Mouse (Mus musculus): Measurements from ENCODE around the gene Cry2.
A peak's percentile ranks its signal among the peaks of the same experiment; 100 is the strongest.

Gene Cry2

GRCm38 (mm10) chr2:92386821-92387570 lies 46.8 kb downstream of the Cry2 start:
- peak; percentile 55 for DNase-seq

DNA sequence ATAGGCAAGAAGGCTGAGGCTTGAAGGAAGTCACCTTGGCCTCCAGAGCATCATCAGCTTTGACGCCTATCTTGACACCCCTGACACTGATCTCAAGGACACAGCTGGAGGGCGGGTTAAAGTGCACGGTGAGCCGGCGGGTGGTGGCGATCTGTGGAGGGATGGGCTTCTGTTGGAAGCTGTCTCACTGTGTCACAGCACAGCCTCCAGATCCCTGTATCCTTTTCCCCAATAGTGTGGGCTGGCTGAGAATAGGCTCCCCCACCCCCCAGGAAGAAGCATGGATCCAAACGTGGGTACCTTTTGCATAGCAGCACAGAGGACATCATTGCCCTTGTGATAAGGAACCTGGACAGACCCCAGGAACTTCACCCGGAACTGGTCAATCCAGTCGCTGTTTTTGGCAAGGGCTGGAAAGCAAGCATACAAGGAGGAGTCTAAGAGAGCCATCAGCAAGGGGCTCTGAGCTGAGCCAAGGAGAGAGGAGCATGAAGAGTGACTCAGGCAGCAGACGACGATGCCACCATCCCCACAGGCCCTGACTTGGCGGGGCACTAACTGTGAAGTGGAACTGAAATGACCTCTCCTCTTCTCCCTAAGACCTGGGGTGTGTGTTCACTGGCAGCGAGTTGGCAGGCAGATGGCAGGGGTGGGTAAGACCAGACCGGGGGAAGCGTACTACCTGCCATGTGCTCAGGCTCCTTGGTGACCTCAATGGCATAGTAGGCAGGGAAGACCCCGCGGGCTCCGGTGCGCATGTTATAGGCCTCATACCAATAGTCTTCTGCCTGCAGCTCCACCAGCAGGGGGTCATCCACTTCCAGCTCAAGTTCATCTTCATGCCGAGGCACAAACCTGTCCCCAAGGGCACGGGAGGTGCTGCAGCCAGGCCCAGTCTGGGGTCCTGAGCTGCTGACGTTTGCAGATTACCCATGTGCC lies 48.5 kb downstream of the Cry2 start:
- DNase-seq, result peak; percentile 68

DNA sequence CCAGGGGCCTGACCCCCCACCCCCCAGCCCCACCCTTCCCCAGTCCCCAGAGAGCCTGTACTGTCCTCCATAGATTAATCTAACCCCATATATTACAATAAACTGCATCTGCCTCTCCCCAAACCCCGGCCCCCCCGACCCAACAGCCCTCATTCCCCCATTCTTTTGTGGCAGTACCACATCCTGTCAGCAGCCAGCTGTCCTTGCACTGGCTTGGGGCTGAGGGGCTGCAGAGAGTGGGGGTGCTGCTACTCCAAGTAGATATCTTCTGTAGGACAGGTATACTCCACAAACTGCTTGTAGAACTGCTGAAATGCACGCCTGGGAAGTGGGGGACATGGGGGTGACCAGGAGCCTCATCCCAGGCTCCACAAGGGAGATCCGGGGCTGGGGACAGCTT lies 49.7 kb downstream of the Cry2 start:
- DNase-seq, result peak; percentile 30

DNA sequence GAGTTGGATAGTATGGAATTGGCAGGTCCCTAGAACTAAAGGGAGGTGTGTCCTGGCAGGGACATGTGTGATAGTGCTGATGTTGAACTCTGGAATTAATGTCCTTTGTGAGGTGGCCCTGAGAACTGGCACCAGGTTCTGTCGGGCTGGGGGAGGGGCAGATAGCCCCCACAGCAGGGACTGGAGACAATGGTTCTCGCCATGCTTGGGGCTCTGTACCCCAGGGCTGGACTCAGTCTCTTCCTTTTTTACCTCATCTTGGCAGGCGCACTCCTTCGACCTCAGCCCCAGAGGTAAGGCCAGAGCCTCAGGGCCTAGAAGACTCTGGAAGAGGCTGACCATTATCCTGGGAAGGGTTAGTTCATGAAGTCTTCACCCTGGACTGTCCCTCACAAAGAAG lies 51.1 kb downstream of the Cry2 start:
- DNase-seq, result peak; percentile 63

DNA sequence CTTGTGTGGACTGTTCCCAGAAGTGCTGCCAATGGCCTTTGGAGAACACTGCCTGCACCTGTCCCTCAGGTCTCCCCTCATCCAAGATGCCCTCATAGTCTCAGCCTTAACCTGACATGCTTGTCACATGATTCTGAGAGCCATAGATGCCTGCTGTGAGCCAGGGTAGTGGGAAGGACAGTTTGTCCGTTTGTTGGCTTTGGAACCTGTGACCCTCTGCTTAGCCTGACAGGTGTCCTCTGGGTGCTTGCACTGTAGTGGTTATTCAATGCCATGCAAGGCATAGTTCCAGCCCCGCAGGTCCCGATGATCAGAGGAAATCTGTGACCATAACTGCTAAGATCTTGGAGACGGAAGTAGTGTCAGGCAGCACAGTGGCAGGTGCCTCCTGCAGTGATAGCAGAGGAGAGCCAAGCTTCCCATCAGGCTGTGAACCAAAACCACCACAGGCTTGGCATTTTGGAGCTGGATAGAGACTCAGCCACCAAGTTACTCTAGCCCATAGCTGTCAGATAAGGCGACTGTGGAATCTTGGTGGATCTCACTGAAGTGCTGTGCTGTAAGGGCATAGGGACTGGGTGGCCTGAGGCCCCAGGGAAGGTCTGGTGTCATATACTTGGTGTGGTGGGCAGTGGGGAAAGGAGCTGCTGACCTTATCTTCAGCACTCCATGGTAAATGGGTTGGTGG lies 51.8 kb downstream of the Cry2 start, which contains the start of gene 1700029I15Rik:
1700029I15Rik (plus strand) TSS at position 638 of the 688 bp plus-strand sequence.
- peak; percentile 73 for DNase-seq

- DNase-seq, result peak; percentile 36
Observed at GRCm38 (mm10) chr2:92381161-92381560, 52.7 kb downstream of the Cry2 start.

DNA sequence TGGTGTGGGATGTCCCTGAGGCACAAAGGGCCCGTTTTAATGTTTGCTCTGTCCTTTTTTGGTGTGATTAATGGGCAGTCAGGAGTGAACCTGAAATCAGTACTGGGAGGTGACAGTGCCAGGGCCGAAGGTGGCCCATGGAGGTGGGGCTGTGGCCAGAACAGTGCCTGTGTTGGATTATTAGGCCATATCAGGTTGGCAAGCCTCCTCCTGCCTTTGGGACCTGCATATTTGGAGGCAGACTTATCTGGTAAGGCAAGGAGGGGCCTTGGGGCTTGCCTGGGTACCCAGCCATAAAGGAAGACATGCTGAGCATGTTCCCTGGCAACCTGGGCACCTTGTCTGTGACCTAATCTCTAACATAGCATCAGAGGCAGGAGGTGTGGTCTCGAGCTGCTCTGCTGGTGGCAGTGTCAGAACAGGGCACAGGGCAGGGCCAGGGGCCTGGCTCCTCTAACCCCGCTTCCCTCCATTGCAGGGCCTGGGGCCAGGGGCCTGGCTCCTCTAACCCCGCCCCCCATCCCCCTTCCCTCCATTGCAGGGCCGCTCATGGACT lies 53.3 kb downstream of the Cry2 start:
- DNase-seq, result peak; percentile 59

DNA sequence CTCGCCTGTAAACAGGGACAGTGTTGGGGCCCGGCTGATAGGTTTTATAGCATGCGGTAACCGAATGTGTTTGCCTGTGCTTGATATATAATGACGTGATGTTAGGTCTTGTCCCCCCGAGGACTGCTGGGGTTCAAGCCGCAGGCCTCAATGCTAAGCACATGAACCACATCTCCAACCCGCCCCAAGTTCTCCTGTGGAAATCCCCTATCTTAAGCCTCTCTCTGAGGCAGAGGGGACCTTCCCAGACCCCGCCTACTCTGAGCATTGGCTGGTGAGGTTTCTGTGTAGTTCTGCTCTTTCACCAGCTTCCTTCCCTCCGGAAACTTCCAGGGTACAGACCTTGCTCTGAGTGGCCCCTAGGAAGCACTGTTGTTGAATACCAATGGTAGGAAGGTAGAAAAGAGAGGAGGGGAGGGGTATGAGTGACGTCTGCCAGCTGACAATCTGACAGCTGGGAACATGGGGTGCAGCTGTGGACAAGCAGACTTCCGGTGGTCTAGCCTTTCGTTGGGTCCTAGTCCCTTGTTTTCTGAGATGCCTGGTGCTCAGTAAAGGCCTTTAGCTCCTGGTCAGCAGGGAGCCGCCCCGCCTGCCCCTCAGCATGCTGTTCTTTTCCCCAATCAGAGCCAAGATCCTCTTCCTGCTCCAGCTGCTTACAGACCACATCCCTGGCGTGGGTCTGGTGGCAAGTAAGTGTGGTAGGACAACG lies 53.9 kb downstream of the Cry2 start:
- DNase-seq, result peak; percentile 49

DNA sequence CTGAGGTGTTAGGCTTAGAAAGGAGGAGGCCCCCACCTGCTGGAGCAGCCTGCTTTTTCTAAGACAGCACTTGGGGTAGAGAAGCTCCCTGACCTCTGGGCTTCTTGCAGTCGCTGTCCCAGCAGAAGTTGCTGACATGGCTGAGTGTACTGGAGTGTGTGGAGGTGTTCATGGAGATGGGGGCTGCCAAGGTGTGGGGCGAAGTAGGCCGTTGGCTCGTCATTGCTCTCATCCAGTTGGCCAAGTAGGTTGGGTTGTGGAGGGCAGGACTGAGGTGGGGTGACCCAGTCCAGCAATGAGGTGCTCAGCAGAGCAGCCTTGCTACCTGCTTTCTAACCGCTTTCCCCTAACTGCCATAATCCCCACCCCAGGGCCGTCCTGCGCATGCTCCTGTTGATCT lies 56.5 kb downstream of the Cry2 start:
- DNase-seq, result peak; percentile 51

- DNase-seq, result peak; percentile 52
Observed at GRCm38 (mm10) chr2:92376300-92376699, 57.5 kb downstream of the Cry2 start.

DNA sequence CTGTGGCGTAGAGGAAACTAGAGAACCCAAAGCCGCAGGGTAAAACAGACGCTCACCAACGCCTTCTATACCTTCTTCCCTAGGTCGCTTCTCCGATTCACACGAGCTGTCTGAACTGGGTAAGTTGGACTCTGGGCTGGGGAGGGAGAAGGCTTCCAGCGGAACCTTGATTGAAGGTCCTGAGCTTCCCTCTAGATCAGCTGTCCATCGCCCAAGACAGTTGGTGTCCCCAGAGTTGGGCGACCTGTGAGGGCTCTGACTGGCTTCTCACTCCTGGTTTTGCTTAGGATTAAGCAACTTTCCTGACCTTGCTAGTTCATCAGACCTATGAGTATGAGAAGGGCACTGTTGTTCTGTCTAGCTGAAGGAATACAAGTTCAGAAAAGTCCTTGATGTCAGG lies 58.1 kb downstream of the Cry2 start:
- DNase-seq, result no peak

- DNase-seq, result peak; percentile 98
Observed at GRCm38 (mm10) chr2:92375099-92375623, 58.7 kb downstream of the Cry2 start.

- DNase-seq, result peak; percentile 75
Observed at GRCm38 (mm10) chr2:92374514-92374913, 59.3 kb downstream of the Cry2 start, which contains the start of the genes Pex16 and Large2. TSS of gene Pex16 (plus strand) at chr2:92374676. TSS of gene Large2 (minus strand) at chr2:92374869.

DNA sequence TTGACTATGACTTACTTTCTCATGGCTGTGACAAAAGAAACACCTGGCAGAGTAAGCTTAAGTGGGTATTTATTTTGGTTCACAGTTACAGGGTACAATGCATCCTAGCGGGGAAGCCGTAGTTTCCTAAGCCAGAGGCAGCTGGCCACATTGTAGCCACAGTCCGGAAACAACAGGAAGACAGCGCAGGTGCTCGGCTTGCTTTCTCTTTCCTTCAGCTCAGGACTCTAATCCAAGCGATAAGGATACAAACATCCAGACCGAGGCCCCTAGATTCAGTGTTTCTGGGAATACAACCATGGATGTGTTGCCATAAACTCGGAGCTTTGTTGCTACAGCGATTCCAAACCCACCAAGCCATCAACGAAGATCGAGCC lies 60.4 kb downstream of the Cry2 start:
- DNase-seq, result peak; percentile 41

DNA sequence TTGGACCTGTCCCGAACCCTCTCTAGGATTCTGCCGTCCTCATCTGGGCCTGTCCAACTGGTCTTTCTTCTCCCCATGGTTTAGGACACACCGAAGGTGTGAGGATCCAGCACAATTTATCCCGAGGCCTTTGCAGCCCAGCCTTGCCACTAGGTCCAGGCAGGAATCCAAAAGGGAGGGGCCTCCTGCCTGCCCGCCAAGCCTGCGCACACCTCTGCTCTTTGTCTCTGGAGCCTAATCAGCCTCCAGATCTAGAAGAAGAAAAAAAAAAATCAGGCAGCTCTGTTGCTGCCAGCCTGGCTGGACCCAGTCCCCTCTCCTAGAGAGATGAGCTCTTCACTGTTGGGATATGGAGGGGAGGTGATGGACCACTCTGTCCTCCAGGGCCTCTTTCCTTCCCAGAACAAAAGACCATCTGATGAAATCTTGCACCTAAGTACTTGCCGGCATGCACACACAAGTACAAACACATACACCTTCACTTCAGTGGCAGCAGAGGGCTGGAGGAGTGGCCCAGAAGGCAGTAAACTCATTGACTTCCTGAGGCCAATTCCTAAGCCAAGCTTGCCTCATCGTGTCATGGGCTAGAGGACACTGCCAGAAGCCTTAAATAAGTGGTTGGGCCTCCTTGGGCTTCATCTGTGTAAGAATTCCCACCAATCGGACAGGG lies 60.9 kb downstream of the Cry2 start:
- peak; percentile 67 for DNase-seq

DNA sequence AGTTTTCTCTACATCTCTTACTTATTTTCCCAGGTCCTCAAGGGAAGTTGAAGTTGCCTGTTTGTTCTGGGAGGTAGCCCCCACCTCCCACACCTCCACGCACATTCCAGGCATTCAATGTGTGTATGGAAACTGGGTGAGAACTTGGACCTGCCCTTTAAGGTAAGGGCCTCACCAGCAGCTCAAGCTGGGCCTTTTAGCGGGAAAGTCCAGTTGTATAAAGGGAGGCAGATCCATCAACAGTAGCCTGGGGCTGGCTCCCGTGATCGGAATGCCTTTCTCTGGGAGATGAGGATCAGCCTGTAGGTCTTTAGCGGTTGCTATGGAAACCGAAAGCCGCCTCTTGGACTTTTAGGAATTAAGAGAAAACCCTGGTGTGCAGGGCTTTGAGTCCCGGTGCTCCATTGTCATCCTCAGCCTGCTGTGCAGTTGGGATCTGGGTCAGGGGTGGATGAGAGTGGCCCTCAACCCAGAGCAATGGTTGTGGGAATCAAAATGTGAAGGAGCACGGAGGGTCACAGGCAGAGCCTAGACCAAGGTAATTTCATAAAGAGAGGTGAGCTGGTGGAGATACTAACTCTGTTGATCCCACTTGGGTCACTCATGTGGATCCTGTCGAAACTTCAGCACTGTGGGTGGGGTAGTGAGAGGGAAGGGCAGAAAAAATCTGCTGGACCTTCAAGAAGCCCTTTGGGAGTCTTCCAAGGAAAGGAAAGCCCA lies 61.7 kb downstream of the Cry2 start:
- no peak for DNase-seq

DNA sequence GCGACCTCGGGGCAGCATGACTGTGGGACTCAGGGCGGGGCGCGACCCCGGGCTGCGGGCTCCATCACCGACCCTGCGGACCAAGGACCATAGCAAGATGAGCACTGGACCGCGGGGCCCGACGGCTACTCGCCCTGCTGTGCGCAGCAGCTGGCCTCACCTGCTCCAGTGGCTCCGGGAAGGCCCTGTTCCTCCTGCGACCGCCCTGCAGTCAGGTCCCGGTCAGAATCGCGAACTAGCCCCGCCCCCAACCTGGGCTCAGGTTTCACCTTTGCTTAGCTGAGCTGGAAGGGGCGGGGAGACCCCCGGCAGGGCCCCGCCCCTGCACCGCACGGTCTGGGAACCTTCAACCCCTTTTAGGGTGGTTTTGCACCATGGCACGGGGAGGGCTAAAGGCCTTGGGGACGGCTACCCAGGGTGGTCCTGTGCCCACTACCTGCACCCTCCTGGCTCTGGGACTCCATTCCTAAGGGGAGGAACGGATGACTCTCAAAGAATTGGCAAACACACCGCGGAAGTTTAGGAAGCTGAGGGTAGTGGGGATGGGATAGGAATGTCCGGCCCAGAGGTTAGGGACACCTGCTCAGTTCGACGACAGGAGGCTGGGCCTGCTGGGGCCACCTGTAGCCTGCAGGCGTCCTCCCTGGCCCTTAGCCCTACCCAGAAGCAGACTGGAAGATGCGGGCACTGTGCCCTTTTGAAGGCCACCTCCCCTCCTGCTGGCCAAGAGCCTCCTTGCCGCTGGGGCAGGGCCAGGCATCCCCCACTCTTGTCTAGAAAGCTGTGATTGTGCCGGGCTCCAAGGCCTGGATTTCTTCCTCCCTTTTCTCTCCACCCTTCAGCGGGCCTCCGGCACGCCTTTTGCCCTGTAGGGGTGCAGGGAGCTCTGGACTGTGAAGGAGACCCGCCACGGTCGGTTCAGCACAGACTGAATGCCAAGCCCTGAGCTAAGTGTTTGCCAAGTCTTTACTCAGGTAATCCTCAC lies 62.7 kb downstream of the Cry2 start:
- DNase-seq, result peak; percentile 60

GRCm38 (mm10) chr2:92370375-92370774 lies 63.5 kb downstream of the Cry2 start:
- DNase-seq, result peak; percentile 53

DNA sequence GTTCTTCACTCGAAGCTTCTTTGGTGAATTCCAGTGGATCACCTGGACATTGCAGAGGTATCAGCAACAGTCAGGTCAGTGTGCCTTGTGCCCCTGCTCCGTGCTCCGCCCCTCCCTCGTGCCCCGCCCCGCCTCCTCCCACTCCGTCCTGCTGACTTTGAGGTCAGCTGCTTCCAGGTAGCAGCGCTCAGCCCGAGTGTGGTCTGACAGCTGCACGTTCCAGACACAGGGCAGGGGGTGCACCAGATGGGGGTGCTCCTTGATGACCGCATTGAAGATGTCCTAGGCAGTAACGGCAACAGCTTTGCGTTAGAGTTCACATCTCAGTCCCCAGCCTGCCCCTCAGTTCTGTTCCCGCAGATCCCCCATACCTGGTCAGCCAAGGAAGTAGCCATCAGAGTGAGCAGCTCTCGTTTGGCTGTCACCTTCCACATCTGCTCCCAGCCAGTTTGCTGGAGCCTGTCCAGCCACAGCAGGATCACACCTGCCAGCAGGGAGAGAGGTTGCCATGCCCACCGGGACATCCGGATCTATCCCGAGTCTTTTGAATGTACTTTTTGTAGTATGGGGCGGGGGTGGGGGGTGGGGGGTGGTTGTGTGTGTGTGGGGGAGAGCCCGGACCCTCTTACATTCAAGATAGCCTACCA lies 66.3 kb downstream of the Cry2 start:
- DNase-seq, result no peak
